Mouse (Mus musculus): ENCODE data around the gene Mettl1. TPM values are rescaled to one million over a fixed set of nuclear protein-coding genes. Genes with fewer than 3 reads are reported as not detected.

Gene Mettl1
- polyA plus RNA-seq, 1 experiment from 2014 or later, result 48.9 TPM

DNA sequence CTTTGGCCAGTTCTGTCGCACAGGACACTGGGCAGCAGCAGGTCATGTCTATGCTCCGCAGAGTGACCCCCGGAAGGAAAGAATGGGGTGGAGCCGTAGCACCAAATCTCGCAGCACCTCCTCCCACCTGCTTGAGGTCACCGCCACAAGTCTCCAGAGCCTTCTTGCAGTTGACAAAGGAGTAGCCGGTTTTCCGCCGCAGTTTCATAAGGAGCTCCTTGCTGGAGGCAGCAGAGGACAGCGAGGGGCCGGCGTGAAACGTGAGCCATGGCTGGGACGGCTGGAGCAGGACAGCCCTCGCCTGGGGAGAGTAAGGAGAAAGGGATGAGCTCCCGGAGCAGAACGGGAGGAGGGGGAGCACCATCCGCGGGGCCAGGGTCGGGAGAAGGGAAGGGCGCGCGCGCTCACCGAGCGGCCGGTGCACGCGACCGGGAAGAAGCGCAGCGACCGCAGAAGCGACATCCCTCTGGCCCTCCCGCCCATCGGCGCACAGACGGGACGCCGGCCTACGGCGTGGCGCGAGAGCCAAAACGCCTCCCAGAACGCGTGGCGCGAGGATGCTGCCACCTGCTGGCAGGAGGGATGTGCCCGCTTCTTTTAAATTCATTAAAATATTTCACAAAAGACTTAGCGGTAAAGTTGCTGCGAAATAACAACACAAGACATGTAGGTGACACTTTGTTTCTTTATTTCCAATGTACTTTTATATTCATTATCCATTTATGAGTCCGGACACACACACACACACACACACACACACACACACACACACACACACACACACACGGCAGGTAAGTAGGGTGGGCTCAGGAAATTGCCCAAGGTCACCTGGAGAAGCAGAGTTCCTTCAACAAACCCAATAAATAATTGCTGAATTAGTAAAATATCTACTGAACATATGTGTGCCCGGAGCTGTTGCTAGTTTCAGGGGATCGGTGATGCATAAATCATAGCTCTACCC is 10.6 kb upstream of the Mettl1 start, which contains the start of gene Tsfm:
Tsfm (minus strand) TSS at position 505 of the 961 bp plus-strand sequence.
- no peaks in the 10 kb centered on the region for H3K27me3 ChIP-seq (replicated peaks)
- H3K4me2 ChIP-seq (replicated peaks), result peak within 1 kb of the TSS; percentile 63
- ATAC-seq, result peak; percentile 92
- peak within 1 kb of the TSS; percentile 80 for H3K4me3 ChIP-seq (replicated peaks)
- peak within 1 kb of the TSS; percentile 86 for H3K9ac ChIP-seq
- no peaks in the 10 kb centered on the region for H3K9me3 ChIP-seq
- H3K27ac ChIP-seq, result peak within 1 kb of the TSS; percentile 72
- peaks cover 13% of the 10 kb centered on the region; the same call in 1 of the 2 replicates for H3K36me3 ChIP-seq
- H3K4me1 ChIP-seq (replicated peaks), result peaks cover 4% of the 10 kb centered on the region; the same call in 1 of the 2 replicates
- WGBS, result 5% methylated on average over 56 of the region's 56 CpGs

DNA sequence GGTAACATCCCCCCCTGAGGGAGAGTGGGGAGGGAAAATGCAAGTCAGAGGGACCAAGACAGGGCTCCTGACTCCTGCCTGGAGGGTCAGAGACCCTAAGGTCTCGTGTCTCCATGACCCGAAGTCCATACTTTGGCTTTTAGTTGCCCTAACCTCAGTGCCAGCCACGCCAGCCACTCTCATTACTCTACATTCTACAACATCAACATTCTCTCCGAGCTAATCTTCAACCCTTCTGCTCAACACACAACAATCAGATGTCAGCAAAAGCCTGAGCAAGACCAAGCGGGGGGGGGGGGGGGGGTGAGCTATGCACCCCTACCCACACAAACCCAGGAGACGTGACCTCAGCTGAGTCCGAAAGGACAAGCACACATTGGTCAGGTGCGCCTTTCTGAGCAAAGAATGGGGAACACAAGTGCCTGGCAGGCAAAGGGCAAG is 7.9 kb upstream of the Mettl1 start:
- H3K4me3 ChIP-seq (replicated peaks), result no peak overlapping the region
- H3K4me1 ChIP-seq (replicated peaks), result peaks cover 4% of the 10 kb centered on the region; the same call in 1 of the 2 replicates
- no peaks in the 10 kb centered on the region for H3K9me3 ChIP-seq
- no peak overlapping the region for H3K9ac ChIP-seq
- 0 out of 2 replicates have a peak, but pooled peaks cover 1% of the 10 kb centered on the region for H3K36me3 ChIP-seq
- WGBS, result 80% methylated on average over 8 of the region's 8 CpGs
- no peaks in the 10 kb centered on the region for H3K27me3 ChIP-seq (replicated peaks)
- no peak overlapping the region for H3K4me2 ChIP-seq (replicated peaks)
- no peak overlapping the region for H3K27ac ChIP-seq
- no peak for ATAC-seq

- ATAC-seq, result no peak
- no peaks in the 10 kb centered on the region for H3K9me3 ChIP-seq
- 76% methylated on average over 12 of the region's 12 CpGs for WGBS
Measured at GRCm38 (mm10) chr10:127036273-127036672, 4.9 kb upstream of the Mettl1 start.

GRCm38 (mm10) chr10:127037641-127038040 is 3.6 kb upstream of the Mettl1 start:
- peaks cover 9% of the 10 kb centered on the region for H3K4me1 ChIP-seq (replicated peaks)
- 75% methylated on average over 12 of the region's 12 CpGs for WGBS

More at GRCm38 (mm10) chr10:127036273-127036672, 4.9 kb upstream of the Mettl1 start:
- H3K4me2 ChIP-seq (replicated peaks), result no peak overlapping the region
- no peak overlapping the region for H3K27ac ChIP-seq
- H3K36me3 ChIP-seq, result no peaks in the 10 kb centered on the region
- no peak overlapping the region for H3K4me3 ChIP-seq (replicated peaks)
- 0 out of 2 replicates have a peak, but pooled peaks cover 3% of the 10 kb centered on the region for H3K27me3 ChIP-seq (replicated peaks)
- H3K4me1 ChIP-seq (replicated peaks), result peaks cover 5% of the 10 kb centered on the region; the same call in 1 of the 2 replicates
- H3K9ac ChIP-seq, result no peak overlapping the region

DNA sequence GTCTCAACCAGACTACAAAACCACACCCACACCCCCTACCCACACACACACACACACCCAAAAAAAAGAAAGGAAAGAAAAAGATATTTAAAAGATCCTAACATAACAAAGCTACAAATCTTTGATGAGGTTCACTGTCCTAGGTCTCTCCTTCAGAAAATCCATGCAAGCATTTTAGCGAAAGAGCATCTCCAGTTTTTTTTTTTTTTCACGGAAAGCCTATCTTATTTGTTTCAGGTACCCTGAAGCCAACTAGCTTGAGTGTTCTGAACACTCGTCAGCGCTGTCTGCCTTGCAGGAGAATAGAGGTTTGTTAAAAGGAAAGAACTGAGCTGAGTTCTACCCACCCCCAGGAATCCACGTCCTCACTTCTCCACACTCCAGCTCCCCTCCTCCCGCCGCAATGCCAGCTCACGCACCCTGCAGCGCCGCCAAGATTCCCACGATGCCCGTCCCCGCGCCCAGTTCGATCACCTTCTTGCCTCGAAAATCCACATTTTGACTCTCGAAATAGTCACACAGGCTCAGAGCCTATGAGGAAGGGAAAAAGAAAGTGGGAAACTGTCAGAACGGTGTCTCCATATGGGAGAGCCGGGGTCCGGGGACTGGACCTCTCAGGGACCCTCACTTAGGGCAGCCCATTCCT is 522 bp upstream of the Mettl1 start:
- WGBS, result 2% methylated on average over 20 of the region's 20 CpGs
- Histone ChIP-seq H3K4me1 (replicated peaks) (peaks cover 11% of the 10 kb centered on the region), H3K4me3 (replicated peaks) (peak overlapping the region; percentile 85), H3K9me3 (no peaks in the 10 kb centered on the region), H3K4me2 (replicated peaks) (peak overlapping the region; percentile 97), H3K9ac (peak overlapping the region; percentile 69), H3K36me3 (no peaks in the 10 kb centered on the region), H3K27ac (no peak overlapping the region; the same call in 1 of the 2 replicates), H3K27me3 (replicated peaks) (0 out of 2 replicates have a peak, but pooled peaks cover 3% of the 10 kb centered on the region)
- ATAC-seq, result no peak

More at GRCm38 (mm10) chr10:127037641-127038040, 3.6 kb upstream of the Mettl1 start:
- no peak for ATAC-seq
- H3K27me3 ChIP-seq (replicated peaks), result 0 out of 2 replicates have a peak, but pooled peaks cover 3% of the 10 kb centered on the region
- no peak overlapping the region for H3K4me3 ChIP-seq (replicated peaks)
- no peaks in the 10 kb centered on the region for H3K36me3 ChIP-seq
- no peaks in the 10 kb centered on the region for H3K9me3 ChIP-seq
- no peak overlapping the region for H3K4me2 ChIP-seq (replicated peaks)
- no peak overlapping the region for H3K27ac ChIP-seq
- H3K9ac ChIP-seq, result no peak overlapping the region

DNA sequence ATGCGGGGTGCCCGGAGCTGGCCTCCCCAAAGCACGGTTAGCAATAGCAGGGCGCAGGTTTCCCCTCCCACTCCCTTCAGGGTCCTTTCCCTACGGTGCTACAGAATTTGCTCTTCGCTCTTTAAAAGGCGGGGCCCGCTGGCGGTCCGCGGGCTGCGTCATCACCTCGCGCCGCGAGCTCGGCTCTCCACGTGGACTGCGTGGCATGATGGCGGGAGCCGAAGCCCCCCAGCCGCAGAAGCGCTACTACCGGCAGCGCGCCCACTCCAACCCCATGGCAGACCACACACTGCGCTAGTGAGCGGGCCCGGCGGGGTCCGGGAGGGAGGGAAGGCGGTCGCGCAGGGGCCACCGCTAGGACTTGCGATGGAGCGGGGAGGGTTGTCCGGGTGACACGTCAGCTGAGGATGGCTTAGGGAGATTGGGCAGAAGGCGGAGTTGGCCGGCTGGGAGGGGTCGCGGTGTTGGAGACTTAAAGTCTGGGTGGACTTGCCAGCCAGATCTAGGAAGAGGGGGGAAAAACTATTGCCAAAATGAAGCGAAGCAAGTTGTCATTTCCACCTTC is 642 bp downstream of the Mettl1 start:
- H3K36me3 ChIP-seq, result 0 out of 2 replicates have a peak, but pooled peaks cover 2% of the 10 kb centered on the region
- peaks cover 11% of the 10 kb centered on the region for H3K4me1 ChIP-seq (replicated peaks)
- H3K27ac ChIP-seq, result peak overlapping the region; percentile 71
- ATAC-seq, result peak; percentile 92
- peak overlapping the region; percentile 69 for H3K9ac ChIP-seq
- H3K27me3 ChIP-seq (replicated peaks), result 0 out of 2 replicates have a peak, but pooled peaks cover 3% of the 10 kb centered on the region
- H3K9me3 ChIP-seq, result no peaks in the 10 kb centered on the region
- peak overlapping the region; percentile 97 for H3K4me2 ChIP-seq (replicated peaks)
- under 1% methylated on average over 38 of the region's 44 CpGs for WGBS
- H3K4me3 ChIP-seq (replicated peaks), result peak overlapping the region; percentile 85

DNA sequence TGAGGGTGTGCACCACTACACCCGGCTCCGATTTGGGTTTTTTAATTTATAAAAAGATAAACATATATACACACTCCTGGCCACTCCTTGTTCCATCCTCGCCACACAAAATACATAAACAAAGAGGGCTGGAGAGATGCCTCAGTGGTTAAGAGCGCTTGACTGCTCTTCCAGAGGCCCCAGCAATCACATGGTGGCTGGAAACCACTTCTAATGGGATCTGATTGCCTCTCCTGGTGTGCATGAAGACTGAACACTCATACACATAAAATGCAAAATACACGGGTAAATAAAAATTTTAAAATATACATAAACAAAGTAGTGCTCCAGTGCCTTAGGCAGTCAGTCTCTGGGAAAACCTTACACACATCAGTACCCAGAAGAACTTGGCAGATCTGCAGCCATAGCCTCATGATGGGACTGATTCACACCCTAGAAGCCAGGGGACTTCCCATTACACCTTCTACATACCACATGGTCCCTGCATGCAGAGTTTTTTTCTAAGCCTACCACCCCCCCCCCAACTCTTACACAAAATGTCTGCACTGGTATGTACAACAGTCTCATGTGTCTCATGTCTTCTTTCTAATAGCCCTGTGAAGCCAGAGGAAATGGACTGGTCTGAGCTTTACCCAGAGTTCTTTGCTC is 1.4 kb downstream of the Mettl1 start:
- peak overlapping the region; percentile 71 for H3K27ac ChIP-seq
- peak overlapping the region; percentile 69 for H3K9ac ChIP-seq
- ATAC-seq, result peak; percentile 10
- H3K27me3 ChIP-seq (replicated peaks), result peaks cover 6% of the 10 kb centered on the region
- WGBS, result 16% methylated on average over 5 of the region's 5 CpGs
- H3K4me3 ChIP-seq (replicated peaks), result peak overlapping the region; percentile 85
- peaks cover 11% of the 10 kb centered on the region for H3K4me1 ChIP-seq (replicated peaks)
- 0 out of 2 replicates have a peak, but pooled peaks cover 2% of the 10 kb centered on the region for H3K36me3 ChIP-seq
- peak overlapping the region; percentile 97 for H3K4me2 ChIP-seq (replicated peaks)
- H3K9me3 ChIP-seq, result no peaks in the 10 kb centered on the region

GRCm38 (mm10) chr10:127043187-127043586 is 2.0 kb downstream of the Mettl1 start:
- 0 out of 2 replicates have a peak overlapping the region, but pooled peaks have one; percentile 97 for H3K4me2 ChIP-seq (replicated peaks)

GRCm38 (mm10) chr10:127047954-127048353 is 6.7 kb downstream of the Mettl1 start, which contains the start of gene Cyp27b1:
Cyp27b1 (plus strand) TSS chr10:127048250.
- Histone ChIP-seq H3K27ac (no peak within 1 kb of the TSS), H3K9ac (no peak within 1 kb of the TSS), H3K4me1 (replicated peaks) (peaks cover 17% of the 10 kb centered on the region), H3K4me3 (replicated peaks) (peak within 1 kb of the TSS; percentile 26), H3K4me2 (replicated peaks) (peak within 1 kb of the TSS; percentile 66), H3K27me3 (replicated peaks) (peaks cover 42% of the 10 kb centered on the region), H3K36me3 (0 out of 2 replicates have a peak, but pooled peaks cover 2% of the 10 kb centered on the region), H3K9me3 (no peaks in the 10 kb centered on the region)
- no peak for ATAC-seq
- WGBS, result 31% methylated on average over 5 of the region's 5 CpGs

More at GRCm38 (mm10) chr10:127043187-127043586, 2.0 kb downstream of the Mettl1 start:
- no peak overlapping the region for H3K9ac ChIP-seq
- ATAC-seq, result no peak
- 91% methylated on average over 6 of the region's 6 CpGs for WGBS
- H3K27me3 ChIP-seq (replicated peaks), result peaks cover 12% of the 10 kb centered on the region
- H3K9me3 ChIP-seq, result no peaks in the 10 kb centered on the region
- H3K4me3 ChIP-seq (replicated peaks), result no peak overlapping the region
- H3K4me1 ChIP-seq (replicated peaks), result peaks cover 11% of the 10 kb centered on the region
- H3K36me3 ChIP-seq, result 0 out of 2 replicates have a peak, but pooled peaks cover 2% of the 10 kb centered on the region
- H3K27ac ChIP-seq, result no peak overlapping the region

DNA sequence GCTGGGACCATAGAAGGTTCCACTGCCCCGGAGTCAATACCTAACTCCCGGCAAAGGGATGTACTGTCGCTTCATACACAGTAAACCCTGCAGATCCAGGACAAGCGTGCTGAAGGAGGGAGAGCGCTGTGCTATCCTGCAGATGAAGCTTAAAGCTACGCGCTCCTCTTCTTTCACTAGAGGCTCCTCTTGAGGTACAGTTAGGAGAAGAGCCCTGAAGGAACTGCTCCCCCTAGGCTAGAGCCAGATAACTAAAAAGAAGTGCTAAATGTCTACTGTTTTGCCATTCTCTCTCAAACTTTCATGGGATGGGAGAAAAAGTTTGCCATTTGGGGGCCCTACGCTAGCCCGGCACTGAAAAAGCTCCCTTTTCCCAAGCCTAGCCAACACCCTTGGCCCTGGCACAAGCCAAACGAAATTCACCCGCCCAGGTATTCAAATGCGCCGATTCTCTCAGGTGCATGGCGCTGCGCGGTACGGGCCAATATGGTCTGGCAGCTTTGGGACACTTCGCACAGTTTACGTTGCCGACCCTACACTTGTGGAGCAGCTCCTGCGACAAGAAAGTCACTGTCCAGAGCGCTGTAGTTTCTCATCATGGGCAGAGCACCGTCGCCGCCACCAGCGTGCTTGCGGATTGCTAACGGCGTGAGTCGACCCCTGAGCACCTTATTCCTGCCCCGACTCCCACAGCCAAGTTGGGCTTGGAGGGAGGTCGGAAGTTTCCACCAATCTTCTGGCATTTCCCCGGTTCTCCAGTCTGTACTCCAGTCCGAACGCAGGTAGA is 7.6 kb downstream of the Mettl1 start:
- Histone ChIP-seq H3K4me1 (replicated peaks) (peaks cover 17% of the 10 kb centered on the region), H3K36me3 (0 out of 2 replicates have a peak, but pooled peaks cover 2% of the 10 kb centered on the region), H3K27me3 (replicated peaks) (peaks cover 42% of the 10 kb centered on the region), H3K9ac (no peak overlapping the region), H3K9me3 (no peaks in the 10 kb centered on the region), H3K4me2 (replicated peaks) (peak overlapping the region; percentile 66), H3K27ac (no peak overlapping the region), H3K4me3 (replicated peaks) (peak overlapping the region; percentile 26)
- WGBS, result 5% methylated on average over 35 of the region's 35 CpGs
- no peak for ATAC-seq

All from intestine, embryonic 15.5 days (tissue).